Mouse (Mus musculus) bone marrow, adult 2 months (tissue): ENCODE results near the gene Mindy4.

Source experiments
- CTCF ChIP-seq: fragments of 200-500 bp; IDR thresholded peaks from 2 replicates; pipeline ENCODE4 v1.5.1; 2011; ENCODE audit warnings: low read length, control low read depth; ENCODE audit not compliant: control insufficient read depth, insufficient read depth
- POLR2A ChIP-seq: fragments of 200-500 bp; IDR thresholded peaks from 2 replicates; pipeline ENCODE4 v1.6.1; 2011; ENCODE audit warnings: low read depth, mild to moderate bottlenecking, control low read depth, low read length, borderline replicate concordance; ENCODE audit not compliant: control insufficient read depth

DNA sequence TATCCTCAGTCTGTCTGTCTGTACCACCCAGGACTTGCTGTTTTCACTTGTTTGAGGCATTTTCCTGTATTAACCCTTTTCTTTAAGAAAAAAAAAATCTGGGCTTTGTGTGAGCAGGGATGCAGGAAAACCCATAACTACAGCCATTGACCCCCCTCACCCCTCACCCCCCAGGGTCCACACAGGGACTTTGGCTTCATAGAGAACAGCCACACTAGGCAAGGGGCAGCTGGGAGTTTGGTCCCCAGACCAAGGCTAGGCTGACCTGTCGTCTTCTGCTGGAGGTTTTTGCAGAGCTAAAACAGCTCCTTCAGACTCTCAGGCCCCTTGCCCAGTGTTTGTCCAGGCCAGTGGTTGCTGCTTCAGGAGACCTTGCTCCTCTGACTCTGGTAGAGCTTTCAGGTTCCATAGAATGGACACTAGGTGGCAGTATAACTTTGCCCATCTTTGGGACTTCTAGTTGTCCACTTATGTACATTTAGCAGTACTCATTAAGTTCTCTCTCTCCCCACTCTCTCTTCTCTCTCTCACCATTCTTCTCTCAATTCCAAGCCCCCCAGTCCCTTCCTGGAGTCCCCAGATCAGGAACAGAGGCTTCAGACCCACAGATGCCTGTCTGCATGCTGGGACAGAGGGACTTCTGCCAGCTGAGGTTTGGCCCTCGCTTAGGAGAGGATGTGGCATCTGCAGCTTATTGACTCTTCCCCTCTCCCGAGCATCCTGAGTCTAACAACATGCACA, 29.5 kb downstream of the Mindy4 start:
- no peak; the same call in 1 of the 2 replicates for TF ChIP-seq CTCF
- no peak for TF ChIP-seq POLR2A
